Mouse (Mus musculus): ENCODE results near the gene Adcy6. TPM values are rescaled to one million over a fixed set of nuclear protein-coding genes. Genes with fewer than 3 reads are reported as not detected.
A peak's percentile ranks its signal among the peaks of the same experiment; 100 is the strongest.

The Adcy6 gene
- polyA plus RNA-seq, 1 experiment from 2014 or later = 18.9 TPM

GRCm38 (mm10) chr15:98610131-98610633 is 306 bp upstream of the Adcy6 start:
- Histone ChIP-seq H3K4me3 (ENCODE audit: low read depth, low read length) (peak overlapping the region; percentile 88), H3K4me1 (ENCODE audit: control insufficient read depth, insufficient read depth, low read length) (peaks cover 23% of the 10 kb centered on the region), H3K36me3 (ENCODE audit: control insufficient read depth, insufficient read depth, low read length) (peaks cover 4% of the 10 kb centered on the region; the same call in 1 of the 2 replicates), H3K27ac (replicated peaks; ENCODE audit: low read depth, low read length) (peak overlapping the region; percentile 88; the same call in 1 of the 2 replicates), H3K9ac (ENCODE audit: low read length) (peak overlapping the region; percentile 90), H3K9me3 (ENCODE audit: control insufficient read depth, low read length) (no peaks in the 10 kb centered on the region), H3K27me3 (ENCODE audit: control insufficient read depth, insufficient read depth, low read length) (no peaks in the 10 kb centered on the region), H3K4me2 (ENCODE audit: low read depth, severe bottlenecking) (peak overlapping the region; percentile 96)
- ATAC-seq (ENCODE audit: insufficient number of reproducible peaks, low FRiP score, low TSS enrichment, low read depth) (no peak), DNase-seq (ENCODE audit: low spot score) (peak; percentile 48)
- 3% methylated on average over 12 of the region's 12 CpGs for WGBS

DNA sequence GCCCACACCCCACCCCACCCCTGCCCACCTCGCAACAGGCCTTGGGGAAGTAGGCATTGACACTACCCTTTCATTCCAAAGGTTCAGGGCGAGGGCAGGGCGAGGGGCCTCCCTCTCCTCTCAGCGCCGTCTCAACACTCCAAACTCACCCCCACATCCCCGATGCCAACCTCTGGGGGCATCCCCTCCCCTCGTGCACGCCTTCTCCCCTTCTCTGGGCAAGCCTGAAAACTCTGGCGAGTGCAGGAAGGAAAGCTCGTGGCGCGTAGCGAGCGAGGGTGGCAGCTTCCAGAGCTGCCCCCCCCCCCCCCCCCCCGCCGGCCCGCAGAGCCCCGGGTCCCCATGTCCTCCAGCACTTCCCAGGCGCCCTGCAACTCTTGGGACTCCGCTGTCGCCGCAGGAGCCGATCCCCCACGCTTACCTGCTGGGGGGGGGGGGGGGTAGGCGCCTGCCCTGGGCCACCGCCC is 1.1 kb downstream of the Adcy6 start:
- peak; percentile 33 for ATAC-seq (ENCODE audit: insufficient number of reproducible peaks, low FRiP score, low TSS enrichment, low read depth)
- H3K4me2 ChIP-seq (ENCODE audit: low read depth, severe bottlenecking) = peak overlapping the region; percentile 96
- H3K9me3 ChIP-seq (ENCODE audit: control insufficient read depth, low read length) = no peaks in the 10 kb centered on the region
- WGBS = 0% methylated on average over 7 of the region's 26 CpGs
- peak; percentile 58 for DNase-seq (ENCODE audit: low spot score)
- H3K27me3 ChIP-seq (ENCODE audit: control insufficient read depth, insufficient read depth, low read length) = no peaks in the 10 kb centered on the region
- peak overlapping the region; percentile 88 for H3K27ac ChIP-seq (replicated peaks; ENCODE audit: low read depth, low read length)
- H3K9ac ChIP-seq (ENCODE audit: low read length) = peak overlapping the region; percentile 90
- H3K4me1 ChIP-seq (ENCODE audit: control insufficient read depth, insufficient read depth, low read length) = peaks cover 17% of the 10 kb centered on the region
- H3K36me3 ChIP-seq (ENCODE audit: control insufficient read depth, insufficient read depth, low read length) = peaks cover 10% of the 10 kb centered on the region
- peak overlapping the region; percentile 88 for H3K4me3 ChIP-seq (ENCODE audit: low read depth, low read length)

GRCm38 (mm10) chr15:98608058-98608783 is 1.7 kb downstream of the Adcy6 start:
- 23% methylated on average over 9 of the region's 10 CpGs for WGBS
- DNase-seq (ENCODE audit: low spot score) (no peak), ATAC-seq (ENCODE audit: insufficient number of reproducible peaks, low FRiP score, low TSS enrichment, low read depth) (no peak)
- H3K9me3 ChIP-seq (ENCODE audit: control insufficient read depth, low read length) = no peaks in the 10 kb centered on the region
- peak overlapping the region; percentile 96 for H3K4me2 ChIP-seq (ENCODE audit: low read depth, severe bottlenecking)
- peak overlapping the region; percentile 88 for H3K27ac ChIP-seq (replicated peaks; ENCODE audit: low read depth, low read length)
- H3K4me1 ChIP-seq (ENCODE audit: control insufficient read depth, insufficient read depth, low read length) = peaks cover 17% of the 10 kb centered on the region
- peak overlapping the region; percentile 90 for H3K9ac ChIP-seq (ENCODE audit: low read length)
- H3K36me3 ChIP-seq (ENCODE audit: control insufficient read depth, insufficient read depth, low read length) = peaks cover 16% of the 10 kb centered on the region
- peak overlapping the region; percentile 88 for H3K4me3 ChIP-seq (ENCODE audit: low read depth, low read length)
- no peaks in the 10 kb centered on the region for H3K27me3 ChIP-seq (ENCODE audit: control insufficient read depth, insufficient read depth, low read length)

GRCm38 (mm10) chr15:98607557-98607956 is 2.3 kb downstream of the Adcy6 start:
- no peak for ATAC-seq (ENCODE audit: insufficient number of reproducible peaks, low FRiP score, low TSS enrichment, low read depth)

DNA sequence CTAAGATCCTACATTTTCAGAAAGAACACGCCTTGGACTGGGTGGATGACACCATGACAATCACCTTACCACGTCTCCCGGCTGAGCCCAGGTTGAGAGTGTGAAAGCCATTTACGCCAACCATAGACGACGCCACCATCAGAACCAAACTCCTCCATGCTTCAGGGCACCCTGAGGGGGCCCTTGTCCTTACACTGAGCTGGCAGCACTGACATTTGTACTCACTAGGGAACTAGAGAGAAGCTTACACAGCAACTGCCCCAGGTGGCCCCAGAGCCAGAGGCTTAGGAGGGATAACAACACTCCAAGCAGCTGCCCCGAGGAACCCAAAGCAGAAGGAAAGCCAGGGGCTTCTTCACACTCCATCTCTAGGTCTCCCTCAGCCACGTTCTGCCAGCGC is 3.1 kb downstream of the Adcy6 start:
- DNase-seq (ENCODE audit: low spot score) (no peak), ATAC-seq (ENCODE audit: insufficient number of reproducible peaks, low FRiP score, low TSS enrichment, low read depth) (no peak)
- peaks cover 17% of the 10 kb centered on the region for H3K4me1 ChIP-seq (ENCODE audit: control insufficient read depth, insufficient read depth, low read length)
- H3K36me3 ChIP-seq (ENCODE audit: control insufficient read depth, insufficient read depth, low read length) = peaks cover 19% of the 10 kb centered on the region
- H3K4me2 ChIP-seq (ENCODE audit: low read depth, severe bottlenecking) = no peak overlapping the region
- 59% methylated on average over 9 of the region's 9 CpGs for WGBS
- H3K4me3 ChIP-seq (ENCODE audit: low read depth, low read length) = no peak overlapping the region
- no peaks in the 10 kb centered on the region for H3K9me3 ChIP-seq (ENCODE audit: control insufficient read depth, low read length)
- H3K27ac ChIP-seq (replicated peaks; ENCODE audit: low read depth, low read length) = no peak overlapping the region
- H3K27me3 ChIP-seq (ENCODE audit: control insufficient read depth, insufficient read depth, low read length) = no peaks in the 10 kb centered on the region
- 0 out of 2 replicates have a peak overlapping the region, but pooled peaks have one; percentile 5 for H3K9ac ChIP-seq (ENCODE audit: low read length)

More at GRCm38 (mm10) chr15:98607557-98607956, 2.3 kb downstream of the Adcy6 start:
- WGBS = 46% methylated on average over 4 of the region's 4 CpGs
- no peak for DNase-seq (ENCODE audit: low spot score)
- Histone ChIP-seq H3K4me2 (ENCODE audit: low read depth, severe bottlenecking) (peak overlapping the region; percentile 96), H3K9ac (ENCODE audit: low read length) (peak overlapping the region; percentile 90; the same call in 1 of the 2 replicates), H3K4me1 (ENCODE audit: control insufficient read depth, insufficient read depth, low read length) (peaks cover 17% of the 10 kb centered on the region), H3K27ac (replicated peaks; ENCODE audit: low read depth, low read length) (no peak overlapping the region), H3K36me3 (ENCODE audit: control insufficient read depth, insufficient read depth, low read length) (peaks cover 17% of the 10 kb centered on the region), H3K4me3 (ENCODE audit: low read depth, low read length) (peak overlapping the region; percentile 88), H3K9me3 (ENCODE audit: control insufficient read depth, low read length) (no peaks in the 10 kb centered on the region), H3K27me3 (ENCODE audit: control insufficient read depth, insufficient read depth, low read length) (no peaks in the 10 kb centered on the region)

- ATAC-seq (ENCODE audit: insufficient number of reproducible peaks, low FRiP score, low TSS enrichment, low read depth) = no peak
- H3K4me3 ChIP-seq (ENCODE audit: low read depth, low read length) = no peak overlapping the region
- 91% methylated on average over 12 of the region's 12 CpGs for WGBS
These were observed 3.8 kb downstream of the Adcy6 start for GRCm38 (mm10) chr15:98606051-98606536.

GRCm38 (mm10) chr15:98604041-98604575 is 5.8 kb downstream of the Adcy6 start:
- Histone ChIP-seq H3K36me3 (ENCODE audit: control insufficient read depth, insufficient read depth, low read length) (peaks cover 25% of the 10 kb centered on the region), H3K27me3 (ENCODE audit: control insufficient read depth, insufficient read depth, low read length) (no peaks in the 10 kb centered on the region), H3K9me3 (ENCODE audit: control insufficient read depth, low read length) (no peaks in the 10 kb centered on the region), H3K27ac (replicated peaks; ENCODE audit: low read depth, low read length) (no peak overlapping the region), H3K4me1 (ENCODE audit: control insufficient read depth, insufficient read depth, low read length) (peaks cover 17% of the 10 kb centered on the region), H3K4me2 (ENCODE audit: low read depth, severe bottlenecking) (no peak overlapping the region), H3K4me3 (ENCODE audit: low read depth, low read length) (no peak overlapping the region), H3K9ac (ENCODE audit: low read length) (no peak overlapping the region)
- 94% methylated on average over 24 of the region's 24 CpGs for WGBS
- DNase-seq (ENCODE audit: low spot score) (no peak), ATAC-seq (ENCODE audit: insufficient number of reproducible peaks, low FRiP score, low TSS enrichment, low read depth) (no peak)

More at GRCm38 (mm10) chr15:98606051-98606536, 3.8 kb downstream of the Adcy6 start:
- no peaks in the 10 kb centered on the region for H3K9me3 ChIP-seq (ENCODE audit: control insufficient read depth, low read length)
- no peak for DNase-seq (ENCODE audit: low spot score)
- H3K36me3 ChIP-seq (ENCODE audit: control insufficient read depth, insufficient read depth, low read length) = peaks cover 21% of the 10 kb centered on the region
- H3K27ac ChIP-seq (replicated peaks; ENCODE audit: low read depth, low read length) = no peak overlapping the region
- no peak overlapping the region for H3K4me2 ChIP-seq (ENCODE audit: low read depth, severe bottlenecking)
- H3K4me1 ChIP-seq (ENCODE audit: control insufficient read depth, insufficient read depth, low read length) = peaks cover 17% of the 10 kb centered on the region
- no peaks in the 10 kb centered on the region for H3K27me3 ChIP-seq (ENCODE audit: control insufficient read depth, insufficient read depth, low read length)
- H3K9ac ChIP-seq (ENCODE audit: low read length) = no peak overlapping the region

DNA sequence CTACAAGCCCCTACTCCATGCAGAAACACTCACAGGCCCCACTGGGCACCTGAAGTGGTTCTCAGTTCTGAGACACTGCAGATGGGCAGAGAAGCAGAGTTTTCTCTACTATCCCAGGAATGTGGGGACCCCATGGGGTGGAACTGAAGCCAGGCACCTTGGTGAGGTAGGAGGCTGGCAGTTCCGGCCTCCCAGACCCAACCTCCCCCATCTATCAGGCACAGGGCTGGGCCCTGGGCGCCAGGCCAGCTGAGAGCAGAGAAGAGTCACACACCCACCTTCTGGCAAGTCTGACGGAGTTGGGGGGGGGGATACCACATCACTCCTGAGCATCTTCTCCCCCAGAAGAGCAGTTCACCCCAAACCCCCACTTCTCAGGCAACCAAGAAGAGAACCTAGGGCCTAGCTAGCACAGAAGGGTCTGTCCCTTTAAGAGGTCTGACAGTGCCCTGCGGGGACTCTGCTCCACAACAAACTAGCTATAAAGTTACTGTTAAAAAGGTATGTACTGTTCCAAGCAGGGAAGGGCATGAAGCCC is 6.9 kb downstream of the Adcy6 start:
- no peak overlapping the region for H3K9ac ChIP-seq (ENCODE audit: low read length)
- peaks cover 30% of the 10 kb centered on the region for H3K36me3 ChIP-seq (ENCODE audit: control insufficient read depth, insufficient read depth, low read length)
- DNase-seq (ENCODE audit: low spot score) (no peak), ATAC-seq (ENCODE audit: insufficient number of reproducible peaks, low FRiP score, low TSS enrichment, low read depth) (no peak)
- H3K27me3 ChIP-seq (ENCODE audit: control insufficient read depth, insufficient read depth, low read length) = no peaks in the 10 kb centered on the region
- H3K4me3 ChIP-seq (ENCODE audit: low read depth, low read length) = no peak overlapping the region
- H3K9me3 ChIP-seq (ENCODE audit: control insufficient read depth, low read length) = no peaks in the 10 kb centered on the region
- WGBS = 70% methylated on average over 4 of the region's 4 CpGs
- no peak overlapping the region for H3K27ac ChIP-seq (replicated peaks; ENCODE audit: low read depth, low read length)
- peaks cover 12% of the 10 kb centered on the region for H3K4me1 ChIP-seq (ENCODE audit: control insufficient read depth, insufficient read depth, low read length)
- no peak overlapping the region for H3K4me2 ChIP-seq (ENCODE audit: low read depth, severe bottlenecking)

Data from limb, embryonic 11.5 days (tissue).